Mouse (Mus musculus) T-helper 2 cell (primary cell): ENCODE measurements around the gene Zmynd12.

Experiments
- in situ Hi-C: fragments of 300-600 bp; cut with MboI, MseI; formaldehyde crosslinking; loops from one replicate; pipeline ENCODE4 v1.15.1; 2025; ENCODE audit warnings: high pct_unique_total_duplicates

The Zmynd12 gene

DNA sequence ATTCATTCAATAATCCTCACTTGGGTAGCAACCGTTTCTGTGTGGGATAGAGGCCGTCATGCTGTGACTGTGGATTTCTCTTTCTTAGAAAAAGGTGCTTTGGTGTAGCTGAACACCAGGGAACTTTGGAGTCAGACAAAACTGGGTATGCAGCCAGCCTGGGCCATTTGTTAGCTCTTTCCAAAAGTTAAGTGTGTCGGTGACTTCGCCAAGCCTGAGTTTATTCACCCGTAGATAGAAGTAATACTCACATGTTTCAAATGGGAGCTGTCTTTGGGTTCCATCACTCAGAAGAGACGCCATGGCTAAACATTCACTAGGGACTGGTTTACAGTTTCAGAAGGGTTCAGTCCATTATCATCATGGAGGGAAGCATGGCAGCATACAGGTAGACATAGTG, 24.6 kb downstream of the Zmynd12 start:
- in situ Hi-C loops: no loop called here

DNA sequence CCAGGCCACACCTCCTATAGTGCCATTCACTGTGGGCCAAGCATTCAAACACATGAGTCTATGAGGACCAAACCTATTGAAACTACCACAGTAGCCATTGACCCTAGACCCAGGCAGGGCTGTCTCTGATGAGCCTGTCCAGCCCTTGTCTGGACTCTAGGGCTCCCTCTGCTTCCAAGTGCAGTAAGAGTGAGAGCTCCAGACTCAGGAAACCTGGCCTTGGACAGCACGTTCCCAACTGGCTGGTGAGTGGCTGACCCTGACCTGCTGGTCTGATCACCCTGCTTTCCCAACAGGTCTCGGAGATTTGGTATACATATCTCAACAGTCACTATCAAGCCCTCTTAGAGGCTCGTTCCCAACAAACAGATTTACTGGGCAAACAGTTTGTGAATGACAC, 25.2 kb downstream of the Zmynd12 start:
- in situ Hi-C loops: no loop called here

DNA sequence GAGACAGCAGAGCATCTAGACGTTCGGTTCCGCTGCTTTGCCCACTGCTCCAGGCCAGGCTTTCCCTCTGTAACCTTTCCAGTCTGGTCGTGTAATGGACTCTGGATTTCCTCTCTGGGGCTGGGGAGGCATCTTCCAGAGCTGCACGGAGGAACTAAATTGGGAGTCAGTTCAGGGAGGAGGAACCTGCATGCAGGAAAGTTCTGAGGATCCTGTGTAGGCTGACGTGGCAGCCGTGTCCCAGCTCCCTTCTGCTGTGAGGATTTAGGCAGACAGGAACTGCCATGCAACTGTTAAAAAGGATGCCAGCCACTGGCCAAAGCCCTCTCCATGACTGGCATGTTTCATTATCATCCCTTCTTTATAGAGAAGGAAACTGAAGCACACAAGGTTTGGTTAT, 27.8 kb downstream of the Zmynd12 start:
- in situ Hi-C loops: no loop called here

DNA sequence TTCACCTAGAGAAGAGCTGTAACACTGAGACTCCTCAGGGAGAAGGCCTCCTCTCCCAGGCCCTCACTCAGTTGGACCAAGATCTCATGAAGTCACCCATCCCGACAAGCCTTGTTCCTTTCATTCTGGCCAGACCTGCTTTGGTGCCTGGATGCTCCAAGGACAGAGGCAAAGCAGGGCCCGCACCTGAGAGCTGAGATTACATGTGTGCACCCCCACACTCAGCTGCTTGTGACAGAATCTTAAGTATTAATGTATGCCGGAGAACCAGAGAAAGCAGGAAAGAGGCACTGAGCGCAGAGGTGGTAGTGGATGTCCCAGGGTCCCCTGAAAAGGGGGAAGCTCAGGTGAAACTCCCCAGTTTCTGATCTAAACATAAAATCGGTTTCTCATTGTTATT, 30.5 kb downstream of the Zmynd12 start:
- in situ Hi-C loops: no loop called here

DNA sequence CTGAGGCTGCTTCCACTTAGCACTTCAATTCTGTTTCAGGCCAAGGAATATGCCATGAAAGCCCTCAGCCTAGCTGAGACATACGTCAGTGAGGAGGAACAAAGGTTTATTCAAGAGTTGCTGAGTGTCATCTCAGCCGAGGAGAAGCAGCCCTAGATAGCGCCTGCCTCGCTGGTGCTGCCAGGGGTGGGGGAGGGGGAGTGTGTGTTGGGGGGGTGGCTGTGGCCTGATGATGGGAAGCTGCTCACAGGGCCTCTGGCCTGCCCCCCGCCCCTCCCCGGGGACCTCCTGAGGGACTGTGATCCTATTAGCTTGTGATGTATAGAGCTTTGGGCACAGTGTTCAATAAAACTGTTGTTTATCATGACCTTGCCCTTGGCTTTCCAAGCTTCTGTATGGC, 30.9 kb downstream of the Zmynd12 start:
- in situ Hi-C loops: no loop called here

DNA sequence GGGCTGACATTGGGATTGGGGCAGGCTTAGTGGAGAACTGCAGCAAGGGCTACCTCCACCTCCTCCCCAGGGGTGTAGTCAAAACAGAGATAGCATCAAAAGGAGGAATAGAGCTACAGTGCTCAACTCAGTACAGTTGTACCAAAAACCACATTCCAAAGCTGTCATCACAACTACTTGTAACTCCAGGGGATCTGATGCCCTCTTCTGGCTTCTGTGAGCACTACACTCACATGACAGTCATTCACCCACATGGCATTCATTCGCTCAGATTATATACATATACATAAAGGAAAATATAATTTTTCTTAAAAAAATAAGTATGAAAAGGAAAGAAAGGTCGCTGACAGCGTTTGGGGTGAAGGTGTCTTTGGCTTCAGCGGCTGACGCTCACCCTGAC, 37.7 kb downstream of the Zmynd12 start:
- in situ Hi-C loops: no loop called here

DNA sequence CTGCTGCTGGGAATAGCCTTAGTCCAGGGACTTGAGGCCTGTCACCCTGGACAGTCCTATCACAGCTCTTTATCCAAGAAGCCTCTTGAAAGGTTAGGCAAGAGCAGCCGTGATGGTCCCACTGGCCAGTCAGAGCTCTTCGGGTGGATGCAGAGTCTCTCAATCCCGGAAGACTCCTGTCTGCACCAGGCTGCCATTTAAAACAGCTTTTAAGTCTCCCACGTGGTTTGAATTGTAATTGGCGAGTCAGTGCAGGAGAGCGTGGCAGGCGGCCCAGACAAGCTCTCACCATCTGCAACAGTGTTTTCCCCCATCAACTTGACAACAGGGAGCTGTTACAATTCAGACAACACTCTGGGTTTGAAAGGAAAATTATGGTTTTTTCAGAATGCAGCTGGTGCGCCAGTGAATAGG, 38.1 kb downstream of the Zmynd12 start:
- in situ Hi-C loops: no loop called here

DNA sequence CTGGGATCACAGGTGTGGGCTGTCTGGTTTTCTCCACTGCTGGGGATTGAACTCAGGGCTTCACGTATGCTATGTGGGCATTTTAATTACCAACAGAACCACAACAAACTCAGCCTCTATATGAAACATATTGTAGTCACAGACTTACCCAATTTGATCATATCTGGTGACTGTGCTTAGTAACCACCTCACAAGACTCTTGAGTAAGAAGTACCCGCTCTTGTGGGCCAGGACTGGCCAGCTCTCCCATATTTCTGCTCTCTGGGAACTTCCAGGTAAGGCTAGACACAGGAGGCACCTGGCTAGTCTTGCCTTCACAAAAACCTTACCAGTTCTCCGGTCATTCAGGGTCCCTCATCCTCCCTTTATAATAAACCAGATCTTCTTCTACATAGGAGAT, 39.8 kb downstream of the Zmynd12 start:
- in situ Hi-C loops: no loop called here

DNA sequence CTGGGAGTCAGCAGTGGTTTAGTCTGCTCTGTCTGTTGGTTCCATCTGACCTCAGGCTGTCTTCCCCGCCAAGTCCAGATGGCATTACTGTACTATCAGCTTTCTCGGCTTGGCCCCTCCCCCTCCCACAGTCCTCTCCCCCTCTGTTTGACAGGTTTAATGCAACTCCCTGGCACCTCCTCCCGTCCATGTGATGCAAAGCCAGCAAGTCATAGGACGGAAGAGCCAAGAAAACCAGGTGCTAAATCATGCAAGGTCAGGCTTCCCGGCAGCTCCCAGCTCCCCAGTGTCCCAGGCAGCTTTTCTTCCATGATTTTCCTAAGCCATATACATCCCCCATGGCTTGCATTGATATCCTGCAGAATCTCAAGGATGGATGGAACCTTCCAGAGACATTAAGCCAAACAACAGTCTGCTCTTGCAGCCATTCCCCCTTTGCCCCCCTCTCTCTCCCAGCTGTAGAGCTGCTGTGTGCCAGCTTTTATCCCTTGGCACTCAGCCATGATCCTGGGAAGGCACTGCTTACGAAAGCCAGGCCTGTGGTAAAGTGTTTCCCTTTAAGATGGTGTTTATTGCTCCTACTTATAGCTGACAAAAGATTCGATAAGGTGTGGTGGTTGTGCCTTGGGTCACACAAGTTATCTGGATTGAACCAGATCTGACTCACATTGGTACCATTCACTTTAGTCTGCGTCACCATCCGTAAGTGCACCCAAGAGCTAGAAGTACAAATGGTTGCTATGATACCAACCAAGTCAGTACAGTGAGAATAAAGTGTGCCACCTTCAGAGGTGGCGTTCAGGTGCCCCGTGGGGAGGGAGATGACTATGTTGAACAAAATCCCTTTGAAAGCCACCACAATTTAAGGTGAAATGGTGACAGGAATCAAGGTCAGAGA, 40.5 kb downstream of the Zmynd12 start:
- in situ Hi-C loops: no loop called here

DNA sequence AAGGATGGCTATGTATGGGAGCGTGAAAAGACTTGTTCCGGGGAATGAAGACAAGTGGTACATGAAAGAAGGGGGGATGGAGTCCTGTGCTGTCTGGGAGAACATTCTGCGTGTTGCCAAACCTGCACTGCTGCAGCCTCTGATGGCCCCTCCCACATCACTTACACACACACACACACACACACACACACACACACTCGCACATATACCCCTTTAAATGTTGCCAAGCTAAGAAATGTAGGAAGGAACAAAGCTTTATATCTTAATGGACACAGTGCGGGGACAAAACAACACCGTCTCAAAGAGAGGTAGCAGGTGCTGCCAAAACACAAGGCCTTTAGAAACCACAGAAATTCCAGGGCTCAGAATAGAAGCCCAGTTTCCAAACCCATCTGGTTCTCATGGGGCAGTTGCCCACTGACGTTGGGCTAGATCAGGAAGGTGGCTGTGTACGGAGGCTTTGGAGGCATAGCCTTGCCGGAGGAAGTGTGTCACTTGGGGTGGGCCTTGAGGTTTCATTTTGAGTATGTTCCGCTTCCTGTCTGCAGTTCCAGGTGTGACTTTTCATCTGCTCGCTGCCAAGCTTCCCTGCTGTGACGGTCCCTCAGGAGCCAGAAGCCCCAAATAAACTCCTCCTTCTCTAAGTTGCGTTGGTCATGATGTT, 41.3 kb downstream of the Zmynd12 start:
- in situ Hi-C loops: no loop called here

DNA sequence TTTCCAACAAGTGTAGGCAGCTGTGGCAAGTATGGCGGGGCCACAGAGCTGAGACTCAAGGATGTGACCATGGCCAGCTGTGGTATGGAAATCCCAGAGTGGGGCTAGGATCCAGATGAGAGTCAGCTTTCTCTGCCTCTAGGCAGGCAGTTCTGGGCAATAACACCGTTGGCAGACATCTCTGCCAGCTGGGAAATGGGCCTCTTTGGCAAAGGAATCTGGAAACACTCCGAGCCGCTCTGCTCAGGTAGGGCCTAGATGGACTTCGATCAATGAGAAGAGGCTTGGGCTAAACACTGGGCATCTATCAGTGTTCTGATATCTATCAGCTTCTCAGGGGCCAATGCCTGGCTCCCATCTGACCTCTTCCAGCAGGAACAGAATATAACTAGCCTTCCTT, 43.2 kb downstream of the Zmynd12 start:
- in situ Hi-C loops: no loop called here

DNA sequence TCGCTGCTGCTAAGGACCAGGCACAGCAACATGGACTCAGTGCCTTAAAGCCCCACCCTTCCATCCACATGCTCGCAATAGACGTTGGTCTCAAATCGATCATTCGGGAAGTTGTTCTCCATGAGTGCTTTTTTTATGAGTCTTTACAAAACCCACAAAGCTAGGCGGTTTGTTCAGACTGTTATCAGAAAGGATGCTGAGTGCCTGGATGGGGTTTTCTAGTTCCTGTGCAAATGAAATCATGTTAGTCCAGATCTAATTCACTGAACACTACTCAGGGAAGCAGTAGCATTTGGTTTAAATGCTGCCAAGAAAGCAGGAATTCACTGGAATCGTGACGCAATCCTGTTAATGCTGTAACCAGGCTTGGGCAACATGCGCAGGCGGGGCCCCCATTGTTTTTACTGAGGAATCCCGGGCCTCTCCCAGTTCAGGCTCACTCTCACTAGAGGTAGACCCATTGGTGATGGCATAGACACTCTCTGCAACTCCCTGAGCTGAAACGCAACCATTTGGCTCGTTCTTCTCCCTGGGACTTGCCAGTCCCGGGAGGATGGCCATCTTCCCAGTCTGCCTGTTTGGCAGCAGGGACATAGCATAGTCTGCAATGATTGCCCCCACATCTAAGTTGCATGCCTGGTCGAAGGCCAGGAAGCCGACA, 45.2 kb downstream of the Zmynd12 start:
- in situ Hi-C loops: no loop called here

DNA sequence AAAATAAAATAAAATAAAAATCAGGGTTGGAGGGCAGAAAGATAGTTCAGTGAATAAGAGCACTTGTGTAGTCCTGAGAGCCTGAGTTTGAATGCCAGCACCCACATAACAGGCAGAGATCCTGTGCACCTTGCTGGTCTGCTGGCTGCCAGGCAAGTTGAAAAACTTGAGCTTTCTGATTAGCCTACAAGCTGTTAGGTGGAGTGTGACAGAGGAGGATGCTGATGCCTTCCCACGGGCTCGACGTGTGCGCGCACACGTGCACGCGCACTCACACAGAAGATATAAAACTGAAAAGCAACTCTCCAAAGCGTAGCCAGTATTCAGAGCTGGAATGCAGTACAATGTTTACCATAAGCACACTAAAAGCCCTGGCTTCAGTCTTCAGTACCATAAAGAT, 49.9 kb downstream of the Zmynd12 start:
- in situ Hi-C loops: no loop called here

DNA sequence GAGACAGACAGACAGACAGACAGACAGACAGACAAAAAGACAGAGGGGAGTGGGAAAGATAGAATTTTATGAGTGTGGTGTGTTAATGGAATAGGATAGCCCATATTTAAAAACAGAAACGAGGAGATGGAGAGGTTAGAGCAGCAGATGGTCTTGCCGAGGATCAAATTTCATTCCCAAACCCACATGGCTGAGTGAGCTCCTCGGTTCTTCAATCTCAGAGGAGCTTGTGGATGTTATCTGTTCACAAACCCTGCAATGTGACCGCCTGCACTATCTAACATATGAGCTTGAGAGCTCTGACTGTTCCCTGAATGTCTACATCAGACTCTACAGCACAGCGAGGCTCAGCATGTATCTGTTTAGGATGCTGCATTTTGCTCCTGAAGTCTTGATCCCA, 50.5 kb downstream of the Zmynd12 start:
- in situ Hi-C loops: no loop called here

DNA sequence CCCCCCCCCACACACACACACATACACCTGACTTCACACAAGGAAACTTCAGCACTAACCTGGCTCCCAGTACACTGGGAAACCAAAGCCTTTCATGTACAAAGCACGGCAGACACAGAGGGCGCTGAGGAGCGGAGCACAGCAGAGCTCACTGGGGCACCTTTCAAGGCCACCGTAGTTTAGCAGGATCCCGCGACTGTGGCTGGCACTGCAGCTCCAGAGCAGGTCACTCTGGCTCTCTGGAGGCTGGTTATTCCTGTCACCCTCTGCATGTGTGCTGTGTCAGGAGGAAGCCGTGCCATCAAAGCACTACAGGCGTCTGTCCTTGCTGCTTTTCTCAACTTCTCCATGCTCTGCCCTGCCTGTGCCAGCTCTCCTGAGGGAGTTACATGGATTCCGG, 60.4 kb downstream of the Zmynd12 start:
- in situ Hi-C loops: loop anchor here (25.0 kb wide), 1 partner anchor 1971 kb away; no protein-coding TSS in a partner anchor

DNA sequence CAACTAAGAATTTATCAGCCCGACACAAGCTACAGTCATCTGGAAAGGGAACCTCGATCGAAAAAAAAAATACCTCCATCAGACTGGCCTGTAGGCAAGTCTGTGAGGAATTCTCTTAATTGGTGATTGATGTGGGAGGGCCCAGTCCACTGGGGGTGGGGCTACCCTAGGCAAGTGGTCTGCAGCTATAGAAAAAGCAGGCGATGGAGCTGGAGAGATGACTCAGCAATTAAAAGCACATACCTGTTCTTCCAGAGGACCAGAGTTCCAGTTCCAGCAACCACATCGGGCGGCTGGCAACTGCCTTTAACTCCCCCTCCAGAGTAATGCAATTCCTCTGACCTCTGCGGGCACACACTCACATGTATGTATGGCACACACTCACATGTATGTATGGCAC, 62.3 kb downstream of the Zmynd12 start:
- in situ Hi-C loops: loop anchor here (25.0 kb wide), 1 partner anchor 1973 kb away; no protein-coding TSS in a partner anchor

DNA sequence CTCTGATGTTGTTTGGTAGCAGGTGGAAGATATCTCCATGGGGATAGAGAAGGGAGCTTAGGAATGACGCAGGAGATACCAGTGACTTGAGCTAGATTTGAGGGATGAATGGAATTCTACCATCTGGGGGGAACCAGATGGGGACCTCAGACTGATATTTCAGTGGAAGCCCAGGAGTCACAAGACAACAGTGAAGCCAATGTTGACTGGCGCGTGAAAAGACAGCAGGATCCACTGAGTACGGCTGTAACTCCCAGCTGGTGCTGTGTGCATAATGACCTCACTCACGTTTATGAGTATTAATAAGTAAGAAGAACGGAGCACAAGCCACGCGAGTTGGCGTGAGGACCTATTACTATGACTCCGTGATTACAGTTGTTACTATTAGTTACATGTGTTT, 67.1 kb downstream of the Zmynd12 start:
- in situ Hi-C loops: loop anchor here (5.0 to 25.0 kb wide), 2 partner anchors 32 to 1977 kb away; no protein-coding TSS in a partner anchor

DNA sequence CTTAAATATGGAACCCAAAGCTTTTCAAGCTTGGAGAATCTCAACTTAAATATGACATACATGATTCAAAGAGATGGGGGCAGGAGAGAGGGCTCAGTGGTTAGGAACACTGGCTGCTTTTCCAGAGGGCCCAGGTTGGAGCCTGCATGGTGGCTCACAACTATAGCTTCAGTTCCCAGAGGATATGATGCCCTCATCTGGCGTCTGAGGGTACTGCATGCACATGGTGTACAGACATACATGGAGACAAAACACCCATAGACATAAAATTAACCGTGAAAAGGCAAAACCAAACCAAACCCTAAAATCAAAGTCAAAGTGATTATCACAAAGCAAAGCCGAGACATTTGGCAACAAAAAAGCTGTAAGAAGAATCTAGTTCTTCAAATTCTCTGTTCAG, 68.2 kb downstream of the Zmynd12 start:
- in situ Hi-C loops: loop anchor here (5.0 to 25.0 kb wide), 2 partner anchors 34 to 1979 kb away; no protein-coding TSS in a partner anchor

DNA sequence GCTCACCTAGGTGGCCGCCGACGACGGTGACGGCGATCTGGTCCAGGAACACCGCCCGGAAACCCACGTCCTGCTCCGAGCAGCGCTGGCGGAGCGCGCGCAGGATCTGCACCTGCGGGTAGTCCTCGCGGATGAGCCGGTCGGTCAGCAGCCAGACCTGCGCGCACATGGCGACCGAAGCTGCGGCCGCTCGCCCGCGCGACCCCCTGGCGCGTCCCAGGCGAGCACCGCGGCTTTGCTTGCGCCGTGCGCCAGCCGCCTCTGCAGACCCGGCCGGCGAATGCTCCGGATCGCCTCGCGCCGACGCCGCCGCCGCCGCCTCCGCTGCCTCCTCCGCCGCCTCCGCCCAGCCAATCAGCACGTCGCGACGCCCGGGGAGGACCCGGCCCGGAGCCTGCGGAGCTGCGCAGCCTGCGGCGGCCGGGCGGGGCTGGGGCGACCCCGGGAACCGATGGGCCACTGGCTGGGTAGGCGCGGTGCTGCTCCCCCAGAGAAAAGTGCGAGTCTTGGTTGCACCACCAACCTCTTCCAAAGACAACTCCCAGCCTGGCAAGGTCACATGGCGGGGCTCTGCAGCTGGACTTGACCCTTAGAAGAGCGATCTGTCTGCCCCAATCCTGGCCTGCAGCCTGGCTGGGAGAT, 69.8 kb downstream of the Zmynd12 start, which contains the start of gene Rimkla:
TSS of gene Rimkla (minus strand) at position 338 of the 642 bp plus-strand sequence.
- in situ Hi-C loops: loop anchor here (5.0 to 25.0 kb wide), 2 partner anchors 35 to 1980 kb away; no protein-coding TSS in a partner anchor

DNA sequence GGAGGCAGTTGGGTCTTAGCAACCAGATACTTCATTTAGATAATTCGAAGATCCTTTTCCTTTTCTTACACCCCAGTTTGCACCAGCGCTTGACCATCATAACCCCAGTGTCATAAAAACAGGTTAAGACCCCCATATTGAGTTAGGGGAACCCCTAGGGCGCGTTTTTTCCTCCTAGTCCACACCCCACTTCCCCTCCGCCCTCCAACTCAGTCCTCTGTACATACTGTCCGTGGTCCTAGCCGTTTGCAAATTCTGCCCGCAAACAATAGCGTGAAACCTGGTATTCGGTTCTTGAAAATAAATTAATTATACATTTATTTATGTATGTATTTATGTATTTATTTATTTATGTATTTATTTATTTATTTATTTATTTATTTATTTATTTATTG, 70.3 kb downstream of the Zmynd12 start:
- in situ Hi-C loops: loop anchor here (5.0 to 25.0 kb wide), 2 partner anchors 36 to 1981 kb away; no protein-coding TSS in a partner anchor

DNA sequence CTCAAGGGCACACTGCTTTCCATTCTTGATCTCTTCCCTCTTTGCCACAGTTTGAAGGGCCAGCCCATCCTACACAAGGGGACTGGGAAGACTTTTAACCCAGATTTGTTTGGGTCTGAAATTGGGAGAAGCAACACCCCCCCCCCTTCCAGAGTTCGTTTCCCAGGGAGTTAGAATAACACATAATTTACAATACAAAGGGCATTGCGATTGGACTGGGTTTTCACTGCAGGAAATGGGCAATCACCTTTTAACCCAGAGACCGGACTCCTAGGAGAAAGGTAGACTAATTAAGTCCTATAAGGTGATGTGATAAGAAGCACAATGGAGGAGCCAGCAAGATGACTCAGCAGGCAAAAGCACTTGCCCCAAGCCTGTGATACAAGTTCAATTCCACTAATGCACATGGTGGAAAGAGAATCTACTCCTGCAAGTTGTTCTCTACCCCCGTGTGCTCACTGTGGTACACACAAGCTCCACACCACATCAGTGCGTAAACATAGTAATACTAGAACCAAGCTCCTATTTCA, 75.8 kb downstream of the Zmynd12 start:
- in situ Hi-C loops: loop anchor here (25.0 kb wide), 1 partner anchor 1986 kb away; no protein-coding TSS in a partner anchor
